Mouse (Mus musculus): ENCODE measurements at regions not wholly inside any gene's neighbourhood (a gene's known extent, or its start where the extent isn't known, plus 50 kb on each side); places are given as distances from the start of the nearest gene placed in this dataset.

GRCm38 (mm10) chr2:28325502-28325901, 121.1 kb upstream of the Ppp1r26 start:
- peak overlapping the region; percentile 73 for H3K27ac ChIP-seq (replicated peaks)
- no peak overlapping the region for H3K9ac ChIP-seq (replicated peaks)
- WGBS, result 37% methylated on average over 11 of the region's 11 CpGs

DNA sequence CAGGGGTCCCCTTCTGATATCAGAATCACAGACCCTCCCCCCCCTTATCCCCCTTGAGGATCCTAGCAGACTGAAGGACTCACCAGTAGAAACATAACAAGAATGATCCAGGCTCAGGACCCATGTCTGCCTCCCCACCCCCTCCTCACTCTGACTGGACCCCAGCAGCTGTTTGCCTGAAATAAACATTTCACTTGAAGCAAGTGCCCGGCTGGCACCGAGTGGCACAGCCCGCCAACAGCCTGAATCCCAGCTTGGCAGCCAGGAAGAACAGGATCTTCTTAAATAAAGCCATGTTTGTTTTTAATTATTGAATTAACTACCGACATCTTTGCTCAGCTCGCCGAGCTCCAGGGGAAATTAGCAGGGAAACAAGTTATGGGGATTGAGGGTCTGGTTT, 120.5 kb upstream of the Ppp1r26 start:
- no peaks in the 10 kb centered on the region for H3K9me3 ChIP-seq

More at GRCm38 (mm10) chr2:28325502-28325901, 121.1 kb upstream of the Ppp1r26 start:
- Histone ChIP-seq H3K27me3 (no peaks in the 10 kb centered on the region), H3K9me3 (no peaks in the 10 kb centered on the region), H3K4me1 (peaks cover 18% of the 10 kb centered on the region), H3K36me3 (no peaks in the 10 kb centered on the region), H3K4me3 (no peak overlapping the region), H3K4me2 (replicated peaks) (no peak overlapping the region)
- ATAC-seq (replicated peaks), result no peak

DNA sequence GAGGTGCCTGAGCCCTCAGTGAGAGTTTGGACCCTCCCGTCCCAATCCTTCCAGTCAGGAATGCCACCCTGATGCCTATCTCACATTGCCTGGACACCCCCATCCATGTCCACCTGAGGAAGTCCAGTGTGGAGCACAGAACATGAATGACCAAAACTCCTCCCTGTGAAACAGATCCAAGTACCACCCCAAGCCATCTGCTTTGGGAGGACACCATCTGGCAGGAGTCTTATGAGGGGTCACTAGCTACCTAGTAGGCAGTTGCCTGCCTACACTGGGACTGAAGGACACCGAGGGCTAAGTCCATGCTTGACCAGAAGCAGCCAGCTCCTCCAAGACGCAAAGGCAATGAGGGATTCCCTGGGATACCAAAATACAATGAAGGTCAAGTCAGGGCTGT, 119.9 kb upstream of the Ppp1r26 start:
- H3K4me2 ChIP-seq (replicated peaks), result no peak overlapping the region
- no peaks in the 10 kb centered on the region for H3K36me3 ChIP-seq
- H3K9ac ChIP-seq (replicated peaks), result no peak overlapping the region
- H3K9me3 ChIP-seq, result no peaks in the 10 kb centered on the region
- no peak overlapping the region for H3K4me3 ChIP-seq
- no peaks in the 10 kb centered on the region for H3K27me3 ChIP-seq
- 86% methylated on average over 3 of the region's 3 CpGs for WGBS
- peaks cover 18% of the 10 kb centered on the region for H3K4me1 ChIP-seq
- 0 out of 2 replicates have a peak, but pooled peaks have one; percentile 2 for ATAC-seq (replicated peaks)
- peak overlapping the region; percentile 73; the same call in 1 of the 2 replicates for H3K27ac ChIP-seq (replicated peaks)

More for the DNA sequence above, 120.5 kb upstream of the Ppp1r26 start:
- WGBS, result 33% methylated on average over 6 of the region's 6 CpGs
- H3K4me1 ChIP-seq, result peaks cover 18% of the 10 kb centered on the region
- H3K27ac ChIP-seq (replicated peaks), result peak overlapping the region; percentile 73
- H3K36me3 ChIP-seq, result no peaks in the 10 kb centered on the region
- ATAC-seq (replicated peaks), result peak; percentile 59; the same call in 1 of the 2 replicates
- no peak overlapping the region for H3K4me3 ChIP-seq
- no peak overlapping the region for H3K4me2 ChIP-seq (replicated peaks)
- no peaks in the 10 kb centered on the region for H3K27me3 ChIP-seq
- no peak overlapping the region for H3K9ac ChIP-seq (replicated peaks)

DNA sequence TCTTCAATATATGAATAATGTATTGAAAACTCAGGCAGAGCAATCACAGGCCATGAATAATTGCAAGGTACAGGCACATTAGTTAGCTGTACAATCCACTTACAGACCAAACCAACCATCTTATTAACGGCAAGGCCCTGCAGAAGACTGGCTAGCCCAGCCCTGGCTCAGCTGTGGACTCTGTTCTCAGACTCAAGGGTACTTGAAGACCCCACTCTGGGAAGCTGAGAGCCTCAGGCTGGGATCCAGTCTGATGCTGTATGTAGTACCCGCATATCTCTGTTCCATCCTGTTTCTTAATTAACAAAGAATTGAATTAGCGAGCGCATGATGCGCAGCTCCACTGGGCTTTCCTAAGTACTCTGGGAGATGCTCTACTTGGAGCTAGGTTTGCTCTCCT, 117.5 kb upstream of the Ppp1r26 start:
- no peak for ATAC-seq (replicated peaks)

DNA sequence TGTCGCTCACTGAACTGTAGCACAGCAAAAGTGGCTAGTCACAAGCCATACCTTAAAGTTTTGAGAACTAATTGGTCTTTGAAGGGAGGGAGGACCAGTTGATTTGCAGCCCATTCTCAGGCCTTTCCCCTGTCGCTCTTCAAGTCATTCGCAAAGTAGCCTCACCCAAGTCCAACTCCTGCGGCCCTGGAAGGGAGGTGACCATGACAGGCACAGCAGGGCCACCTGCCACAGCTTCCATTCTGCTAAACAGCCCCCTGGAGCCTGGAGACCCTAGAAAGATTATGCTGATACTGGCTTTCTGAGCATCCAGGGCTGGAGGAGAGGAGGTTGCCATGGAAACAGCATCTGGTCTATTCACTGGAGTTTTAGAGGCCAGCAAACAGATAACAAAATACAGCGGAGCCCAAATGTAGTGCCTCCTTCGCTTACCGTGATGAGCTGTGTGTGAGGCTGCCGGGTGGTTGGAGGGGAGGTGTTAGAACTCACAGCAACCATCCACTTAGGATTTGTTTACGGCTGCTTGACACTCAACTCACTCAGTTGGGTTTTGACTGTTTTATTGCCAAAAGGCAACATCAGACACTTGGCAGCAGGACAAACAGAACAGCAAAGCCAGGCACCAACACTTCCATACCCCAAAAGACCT, 111.3 kb upstream of the Ppp1r26 start:
- H3K36me3 ChIP-seq, result no peaks in the 10 kb centered on the region
- ATAC-seq (replicated peaks), result peak; percentile 58; the same call in 1 of the 2 replicates
- H3K27me3 ChIP-seq, result no peaks in the 10 kb centered on the region
- peaks cover 27% of the 10 kb centered on the region for H3K4me1 ChIP-seq
- no peak overlapping the region for H3K9ac ChIP-seq (replicated peaks)
- peak overlapping the region; percentile 50 for H3K27ac ChIP-seq (replicated peaks)
- no peak overlapping the region for H3K4me3 ChIP-seq
- no peak overlapping the region for H3K4me2 ChIP-seq (replicated peaks)
- no peaks in the 10 kb centered on the region for H3K9me3 ChIP-seq
- WGBS, result 35% methylated on average over 9 of the region's 9 CpGs

More for the DNA sequence above, 117.5 kb upstream of the Ppp1r26 start:
- no peaks in the 10 kb centered on the region for H3K27me3 ChIP-seq
- H3K4me1 ChIP-seq, result peaks cover 18% of the 10 kb centered on the region
- no peak overlapping the region for H3K4me3 ChIP-seq
- no peaks in the 10 kb centered on the region for H3K36me3 ChIP-seq
- 86% methylated on average over 5 of the region's 5 CpGs for WGBS
- H3K9ac ChIP-seq (replicated peaks), result no peak overlapping the region
- H3K4me2 ChIP-seq (replicated peaks), result no peak overlapping the region
- H3K9me3 ChIP-seq, result no peaks in the 10 kb centered on the region
- H3K27ac ChIP-seq (replicated peaks), result no peak overlapping the region

DNA sequence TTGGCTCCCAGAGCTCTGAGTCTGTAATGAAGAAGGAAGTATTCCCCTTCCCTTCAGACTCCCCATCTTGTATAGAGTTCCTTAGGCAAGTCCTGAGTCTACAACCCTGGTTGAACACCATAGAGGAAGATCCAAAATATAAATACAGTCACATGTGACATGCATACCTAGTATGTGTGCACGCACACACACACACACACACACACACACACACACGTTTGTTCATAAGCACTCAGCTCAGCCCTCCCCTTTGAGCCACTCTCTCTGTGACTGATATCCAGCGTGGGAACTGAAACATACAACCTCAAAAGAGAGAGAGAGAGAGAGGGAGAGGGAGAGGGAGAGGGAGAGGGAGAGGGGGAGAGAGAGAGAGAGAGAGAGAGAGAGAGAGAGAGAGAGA, 110.8 kb upstream of the Ppp1r26 start:
- Histone ChIP-seq H3K4me2 (replicated peaks) (no peak overlapping the region), H3K36me3 (no peaks in the 10 kb centered on the region), H3K9ac (replicated peaks) (no peak overlapping the region), H3K4me1 (peaks cover 27% of the 10 kb centered on the region), H3K27ac (replicated peaks) (peak overlapping the region; percentile 50), H3K27me3 (no peaks in the 10 kb centered on the region), H3K9me3 (no peaks in the 10 kb centered on the region), H3K4me3 (no peak overlapping the region)
- WGBS, result 46% methylated on average over 3 of the region's 3 CpGs
- ATAC-seq (replicated peaks), result 0 out of 2 replicates have a peak, but pooled peaks have one; percentile 22

GRCm38 (mm10) chr2:28336349-28337309, 110.0 kb upstream of the Ppp1r26 start:
- H3K4me2 ChIP-seq (replicated peaks), result no peak overlapping the region
- no peak overlapping the region for H3K4me3 ChIP-seq
- no peaks in the 10 kb centered on the region for H3K36me3 ChIP-seq
- no peak overlapping the region for H3K9ac ChIP-seq (replicated peaks)
- no peaks in the 10 kb centered on the region for H3K27me3 ChIP-seq
- H3K27ac ChIP-seq (replicated peaks), result no peak overlapping the region
- ATAC-seq (replicated peaks), result 0 out of 2 replicates have a peak, but pooled peaks have one; percentile 46
- H3K4me1 ChIP-seq, result peaks cover 27% of the 10 kb centered on the region
- WGBS, result 43% methylated on average over 17 of the region's 17 CpGs
- no peaks in the 10 kb centered on the region for H3K9me3 ChIP-seq

DNA sequence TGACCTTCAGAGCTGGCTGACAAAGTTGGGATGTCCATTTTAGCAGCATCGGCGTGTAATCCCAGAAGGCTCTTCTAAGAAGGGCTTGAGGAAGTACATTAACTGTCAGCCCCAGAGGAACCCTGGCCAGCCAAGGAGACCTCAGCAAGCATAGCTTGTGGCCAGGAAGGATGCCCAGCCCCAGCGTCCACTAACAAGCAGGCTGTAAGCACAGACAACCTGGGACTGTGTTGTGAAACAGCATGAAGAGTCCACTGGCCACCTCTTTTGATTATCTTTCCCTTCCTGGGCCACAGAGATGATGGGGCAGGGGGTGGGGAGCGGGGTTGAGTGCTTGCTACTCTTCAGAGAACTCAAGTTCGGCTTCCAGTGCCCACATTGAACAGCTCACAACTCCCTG, 109.0 kb upstream of the Ppp1r26 start:
- no peak overlapping the region for H3K4me2 ChIP-seq (replicated peaks)
- no peak for ATAC-seq (replicated peaks)

GRCm38 (mm10) chr2:28341304-28341703, 105.3 kb upstream of the Ppp1r26 start:
- Histone ChIP-seq H3K9ac (replicated peaks) (no peak overlapping the region), H3K27ac (replicated peaks) (no peak overlapping the region), H3K4me3 (no peak overlapping the region), H3K9me3 (no peaks in the 10 kb centered on the region), H3K4me2 (replicated peaks) (no peak overlapping the region), H3K4me1 (peaks cover 12% of the 10 kb centered on the region), H3K36me3 (no peaks in the 10 kb centered on the region), H3K27me3 (no peaks in the 10 kb centered on the region)
- WGBS, result 95% methylated on average over 2 of the region's 2 CpGs
- ATAC-seq (replicated peaks), result no peak

More for the DNA sequence above, 109.0 kb upstream of the Ppp1r26 start:
- 91% methylated on average over 5 of the region's 5 CpGs for WGBS
- H3K4me1 ChIP-seq, result peaks cover 27% of the 10 kb centered on the region
- no peaks in the 10 kb centered on the region for H3K9me3 ChIP-seq
- H3K27ac ChIP-seq (replicated peaks), result no peak overlapping the region
- H3K27me3 ChIP-seq, result no peaks in the 10 kb centered on the region
- H3K36me3 ChIP-seq, result no peaks in the 10 kb centered on the region
- no peak overlapping the region for H3K9ac ChIP-seq (replicated peaks)
- H3K4me3 ChIP-seq, result no peak overlapping the region

GRCm38 (mm10) chr2:28348453-28348852, 98.1 kb upstream of the Ppp1r26 start:
- no peak overlapping the region for H3K9ac ChIP-seq (replicated peaks)
- H3K4me3 ChIP-seq, result no peak overlapping the region
- 49% methylated on average over 4 of the region's 4 CpGs for WGBS
- no peak overlapping the region for H3K27ac ChIP-seq (replicated peaks)
- H3K27me3 ChIP-seq, result no peaks in the 10 kb centered on the region
- H3K36me3 ChIP-seq, result no peaks in the 10 kb centered on the region
- no peaks in the 10 kb centered on the region for H3K4me1 ChIP-seq
- H3K4me2 ChIP-seq (replicated peaks), result no peak overlapping the region
- H3K9me3 ChIP-seq, result no peaks in the 10 kb centered on the region
- ATAC-seq (replicated peaks), result no peak

DNA sequence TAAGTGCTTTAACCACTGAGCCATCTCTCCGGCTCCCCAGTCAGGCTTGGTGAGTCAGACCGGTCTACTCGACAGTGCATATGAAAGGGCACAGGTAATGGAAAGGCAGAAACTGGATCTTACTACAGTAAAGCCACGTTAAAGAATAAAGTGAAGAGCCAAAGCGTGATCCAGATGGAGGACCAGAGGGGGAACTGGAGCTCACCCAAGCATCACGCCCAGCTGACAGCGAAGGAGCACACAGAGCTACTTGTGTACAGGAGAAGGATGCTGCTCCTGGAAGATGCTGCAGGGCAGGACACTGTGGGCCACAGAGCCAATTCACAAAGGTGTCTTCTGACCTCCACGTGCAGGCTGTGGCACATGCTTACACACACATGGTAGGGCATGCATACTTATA, 96.7 kb upstream of the Ppp1r26 start:
- no peak for ATAC-seq (replicated peaks)
- WGBS, result 73% methylated on average over 8 of the region's 8 CpGs
- no peaks in the 10 kb centered on the region for H3K9me3 ChIP-seq
- H3K4me3 ChIP-seq, result no peak overlapping the region
- H3K4me2 ChIP-seq (replicated peaks), result no peak overlapping the region
- no peaks in the 10 kb centered on the region for H3K36me3 ChIP-seq
- H3K27ac ChIP-seq (replicated peaks), result no peak overlapping the region
- no peaks in the 10 kb centered on the region for H3K27me3 ChIP-seq
- H3K9ac ChIP-seq (replicated peaks), result no peak overlapping the region
- H3K4me1 ChIP-seq, result no peaks in the 10 kb centered on the region

GRCm38 (mm10) chr2:28351445-28351844, 95.2 kb upstream of the Ppp1r26 start:
- 86% methylated on average over 10 of the region's 10 CpGs for WGBS
- no peaks in the 10 kb centered on the region for H3K36me3 ChIP-seq

More at GRCm38 (mm10) chr2:28351445-28351844, 95.2 kb upstream of the Ppp1r26 start:
- ATAC-seq (replicated peaks), result no peak
- Histone ChIP-seq H3K9ac (replicated peaks) (no peak overlapping the region), H3K27ac (replicated peaks) (no peak overlapping the region), H3K4me1 (no peaks in the 10 kb centered on the region), H3K9me3 (no peaks in the 10 kb centered on the region), H3K4me2 (replicated peaks) (no peak overlapping the region), H3K27me3 (no peaks in the 10 kb centered on the region), H3K4me3 (no peak overlapping the region)

All from forebrain, embryonic 15.5 days (tissue).